Mouse (Mus musculus) cerebellum, postnatal 36 days (tissue): Measurements from ENCODE around the gene Ankub1.

Experiments
- DNase-seq, 2 experiments: peaks; one replicate each; pipeline ENCODE4 v3.0.0; 2021 to 2022; ENCODE audit warnings: mixed read lengths in 2 of 2

Ankub1 gene

GRCm38 (mm10) chr3:57637596-57637995, 55.0 kb downstream of the Ankub1 start:
- no peak for DNase-seq

GRCm38 (mm10) chr3:57634763-57635487, 57.7 kb downstream of the Ankub1 start:
- no peak for DNase-seq

- no peak for DNase-seq
Observed at GRCm38 (mm10) chr3:57626954-57627513, 65.6 kb downstream of the Ankub1 start.

DNA sequence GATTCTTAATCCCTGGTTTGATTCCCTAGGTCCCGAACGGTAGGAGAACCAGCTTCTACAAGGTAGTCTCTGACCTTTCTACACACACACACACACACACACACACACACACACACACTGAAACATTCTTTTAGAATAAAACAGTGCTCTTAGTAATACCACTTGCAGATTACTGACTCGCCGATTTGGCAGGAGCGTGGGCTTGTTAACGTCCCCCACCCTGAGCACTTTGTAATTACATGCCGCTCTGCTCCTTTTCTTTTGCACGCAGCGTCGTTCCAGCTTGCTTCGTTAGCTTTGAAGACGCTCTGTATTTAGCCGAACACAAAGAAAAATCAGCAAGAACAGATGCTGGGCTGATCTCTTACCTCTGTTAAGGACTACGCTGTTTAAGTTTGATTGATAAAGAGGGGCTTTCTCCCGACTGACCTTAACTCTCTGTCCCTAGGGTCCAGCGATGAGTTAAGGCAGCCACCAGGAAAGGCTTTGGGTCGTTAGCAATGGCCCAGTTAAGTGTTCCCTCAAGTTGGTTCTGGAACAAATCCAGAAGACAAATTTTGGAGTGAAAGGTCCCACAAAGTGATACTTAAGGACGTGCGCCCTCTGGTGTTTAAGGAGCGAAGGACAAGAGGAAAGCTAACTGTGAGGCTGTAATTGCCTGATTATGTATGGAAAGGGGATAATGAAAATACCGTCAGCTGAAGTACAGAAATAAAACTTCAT, 67.2 kb downstream of the Ankub1 start:
- DNase-seq, result peak; percentile 43 to 64

GRCm38 (mm10) chr3:57619718-57620117, 72.9 kb downstream of the Ankub1 start:
- DNase-seq, result no peak

GRCm38 (mm10) chr3:57615652-57616051, 76.9 kb downstream of the Ankub1 start:
- DNase-seq, result no peak

- no peak for DNase-seq
Observed at GRCm38 (mm10) chr3:57612430-57612997, 80.1 kb downstream of the Ankub1 start.

- no peak for DNase-seq
Observed at GRCm38 (mm10) chr3:57611776-57612175, 80.8 kb downstream of the Ankub1 start.
